Mouse (Mus musculus): Measurements from ENCODE around the gene Actl6a. TPM values are rescaled to one million over a fixed set of nuclear protein-coding genes. Genes with fewer than 3 reads are reported as not detected.

Actl6a gene
- polyA plus RNA-seq, 1 experiment from 2014 or later = 63.9 TPM

DNA sequence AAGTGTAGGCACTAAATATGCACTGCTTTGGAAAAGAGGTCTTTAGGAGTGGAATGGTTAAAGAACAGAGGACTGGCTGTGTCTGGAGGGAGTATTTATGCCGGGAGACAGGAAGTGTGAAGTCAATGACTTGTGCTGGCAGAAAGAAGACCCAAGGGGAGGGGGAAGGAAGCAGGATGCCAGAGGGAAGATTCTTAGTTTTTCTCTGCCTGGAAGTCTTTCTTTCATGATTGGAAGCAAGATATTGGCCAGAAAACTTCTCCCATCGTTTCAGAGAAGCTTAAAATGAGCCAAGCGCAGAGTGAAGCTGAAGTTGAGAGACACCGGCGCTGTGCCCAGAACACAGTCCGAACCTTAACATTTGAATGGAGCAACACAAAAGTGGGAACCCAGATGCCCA, 36.9 kb upstream of the Actl6a start:
- DNase-seq (ENCODE audit: low spot score) (no peak), ATAC-seq (ENCODE audit: low FRiP score) (no peak)
- Histone ChIP-seq H3K36me3 (replicated peaks; ENCODE audit: control insufficient read depth, insufficient read depth) (no peaks in the 10 kb centered on the region), H3K9me3 (ENCODE audit: control insufficient read depth, low read length) (no peaks in the 10 kb centered on the region), H3K9ac (no peak overlapping the region), H3K27me3 (ENCODE audit: control insufficient read depth, insufficient read depth, low read length) (no peaks in the 10 kb centered on the region), H3K4me3 (replicated peaks; ENCODE audit: low read length) (no peak overlapping the region), H3K4me2 (replicated peaks) (no peak overlapping the region), H3K4me1 (replicated peaks; ENCODE audit: control insufficient read depth, insufficient read depth, low read length) (no peaks in the 10 kb centered on the region), H3K27ac (no peak overlapping the region)
- WGBS = 76% methylated on average over 6 of the region's 6 CpGs

DNA sequence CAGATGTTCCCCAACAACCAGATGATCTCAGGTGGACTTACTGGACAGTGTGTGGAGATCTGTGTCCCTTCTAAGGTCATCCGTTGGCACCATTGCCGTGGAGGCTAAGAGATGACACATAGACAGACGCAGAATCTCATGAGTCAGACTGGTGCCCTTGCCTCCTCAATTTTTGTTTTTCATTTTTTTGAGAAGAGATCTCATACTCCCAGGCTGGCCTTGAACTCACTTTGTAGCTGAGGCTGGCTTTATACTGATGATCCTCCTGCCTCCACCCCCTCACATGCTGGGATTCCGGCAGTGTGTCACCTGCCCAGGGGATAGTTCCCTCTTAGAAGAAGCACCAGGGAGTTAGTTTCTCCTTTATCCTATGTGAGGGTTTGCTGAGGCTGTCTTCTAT, 35.9 kb upstream of the Actl6a start:
- H3K27me3 ChIP-seq (ENCODE audit: control insufficient read depth, insufficient read depth, low read length) = no peaks in the 10 kb centered on the region
- ATAC-seq (ENCODE audit: low FRiP score) (no peak), DNase-seq (ENCODE audit: low spot score) (no peak)
- no peaks in the 10 kb centered on the region for H3K36me3 ChIP-seq (replicated peaks; ENCODE audit: control insufficient read depth, insufficient read depth)
- no peaks in the 10 kb centered on the region for H3K9me3 ChIP-seq (ENCODE audit: control insufficient read depth, low read length)
- H3K4me3 ChIP-seq (replicated peaks; ENCODE audit: low read length) = no peak overlapping the region
- H3K4me2 ChIP-seq (replicated peaks) = no peak overlapping the region
- H3K27ac ChIP-seq = no peak overlapping the region
- no peak overlapping the region for H3K9ac ChIP-seq
- no peaks in the 10 kb centered on the region for H3K4me1 ChIP-seq (replicated peaks; ENCODE audit: control insufficient read depth, insufficient read depth, low read length)
- WGBS = 96% methylated on average over 4 of the region's 4 CpGs

DNA sequence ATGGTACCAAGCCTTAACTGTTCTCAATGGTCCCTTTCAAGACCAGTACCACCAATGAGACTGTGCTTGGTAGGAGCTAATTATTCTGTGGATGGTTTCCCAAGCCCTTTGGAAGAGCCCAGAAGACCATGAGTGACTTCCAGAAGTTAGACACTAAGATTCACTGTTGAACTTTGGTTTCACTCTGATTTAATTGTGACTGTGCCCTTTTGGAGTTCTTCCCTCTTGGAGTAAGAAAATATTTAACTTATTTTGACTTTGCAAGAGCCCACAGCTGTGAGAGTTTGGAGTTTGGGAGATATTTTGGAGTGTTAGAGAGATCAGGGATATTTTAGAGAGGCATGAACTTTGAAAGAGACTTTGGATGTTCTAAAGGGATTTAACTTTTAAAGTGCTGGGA, 32.9 kb upstream of the Actl6a start:
- Histone ChIP-seq H3K4me3 (replicated peaks; ENCODE audit: low read length) (no peak overlapping the region), H3K9me3 (ENCODE audit: control insufficient read depth, low read length) (no peaks in the 10 kb centered on the region), H3K4me2 (replicated peaks) (no peak overlapping the region), H3K27me3 (ENCODE audit: control insufficient read depth, insufficient read depth, low read length) (no peaks in the 10 kb centered on the region), H3K9ac (no peak overlapping the region), H3K27ac (no peak overlapping the region), H3K36me3 (replicated peaks; ENCODE audit: control insufficient read depth, insufficient read depth) (no peaks in the 10 kb centered on the region), H3K4me1 (replicated peaks; ENCODE audit: control insufficient read depth, insufficient read depth, low read length) (no peaks in the 10 kb centered on the region)
- DNase-seq (ENCODE audit: low spot score) = no peak
- no peak for ATAC-seq (ENCODE audit: low FRiP score)

DNA sequence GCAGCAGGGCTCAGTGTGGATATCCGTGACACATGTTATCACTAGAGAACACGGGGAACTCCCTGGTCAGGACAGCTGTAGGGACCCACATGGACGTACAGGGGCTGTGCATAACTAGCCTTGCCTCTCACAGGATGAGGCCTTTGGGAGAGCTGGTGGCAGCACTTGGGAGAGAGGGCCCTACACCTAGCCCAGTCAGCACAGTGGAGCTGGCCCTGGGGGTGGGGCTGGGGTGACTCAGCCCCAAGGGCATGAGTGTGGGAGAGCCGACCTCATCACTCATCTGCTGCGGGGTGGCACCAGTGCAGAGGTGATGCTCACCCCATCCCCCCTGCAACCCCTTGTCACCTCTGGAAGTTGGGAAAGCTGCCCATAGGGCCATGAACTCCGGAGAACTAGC, 29.7 kb upstream of the Actl6a start:
- WGBS = 93% methylated on average over 6 of the region's 6 CpGs
- Histone ChIP-seq H3K4me1 (replicated peaks; ENCODE audit: control insufficient read depth, insufficient read depth, low read length) (no peaks in the 10 kb centered on the region), H3K27ac (no peak overlapping the region), H3K9me3 (ENCODE audit: control insufficient read depth, low read length) (no peaks in the 10 kb centered on the region), H3K36me3 (replicated peaks; ENCODE audit: control insufficient read depth, insufficient read depth) (no peaks in the 10 kb centered on the region), H3K4me2 (replicated peaks) (no peak overlapping the region), H3K4me3 (replicated peaks; ENCODE audit: low read length) (no peak overlapping the region), H3K9ac (no peak overlapping the region), H3K27me3 (ENCODE audit: control insufficient read depth, insufficient read depth, low read length) (no peaks in the 10 kb centered on the region)
- no peak for ATAC-seq (ENCODE audit: low FRiP score)
- no peak for DNase-seq (ENCODE audit: low spot score)

DNA sequence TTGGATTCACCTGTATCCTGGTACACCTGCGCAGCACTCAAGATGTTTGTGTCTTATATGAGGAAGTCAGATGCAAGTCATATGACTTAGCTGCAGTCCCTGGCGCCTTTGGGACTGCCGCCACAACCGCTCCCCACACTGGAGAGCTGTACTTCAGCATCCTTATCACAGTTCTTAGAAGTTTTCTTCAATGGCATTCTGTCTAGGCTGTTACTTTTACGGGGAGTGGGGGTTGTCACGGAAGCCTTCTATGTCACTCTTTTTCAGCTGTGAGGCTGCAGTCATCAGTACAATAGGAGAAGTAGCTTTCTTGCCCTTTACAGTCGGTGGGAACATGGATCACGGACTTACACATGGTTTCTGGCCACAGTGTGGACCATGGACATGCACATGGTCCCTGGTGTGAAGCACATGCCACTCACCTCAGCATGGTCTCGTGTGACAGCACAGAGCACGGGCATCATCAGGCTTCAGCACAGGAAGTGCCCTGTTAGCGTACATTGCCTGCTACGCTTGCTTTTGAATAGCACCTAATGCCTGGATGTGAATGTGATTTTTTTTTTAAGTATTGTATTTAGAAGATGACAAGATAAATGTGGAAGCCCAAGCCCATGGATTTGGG, 23.1 kb upstream of the Actl6a start:
- DNase-seq (ENCODE audit: low spot score) = no peak
- H3K4me2 ChIP-seq (replicated peaks) = no peak overlapping the region
- H3K27ac ChIP-seq = no peak overlapping the region
- H3K27me3 ChIP-seq (ENCODE audit: control insufficient read depth, insufficient read depth, low read length) = no peaks in the 10 kb centered on the region
- no peaks in the 10 kb centered on the region for H3K36me3 ChIP-seq (replicated peaks; ENCODE audit: control insufficient read depth, insufficient read depth)
- WGBS = 82% methylated on average over 11 of the region's 12 CpGs
- no peaks in the 10 kb centered on the region for H3K4me1 ChIP-seq (replicated peaks; ENCODE audit: control insufficient read depth, insufficient read depth, low read length)
- no peaks in the 10 kb centered on the region for H3K9me3 ChIP-seq (ENCODE audit: control insufficient read depth, low read length)
- no peak for ATAC-seq (ENCODE audit: low FRiP score)
- no peak overlapping the region for H3K9ac ChIP-seq
- H3K4me3 ChIP-seq (replicated peaks; ENCODE audit: low read length) = no peak overlapping the region

DNA sequence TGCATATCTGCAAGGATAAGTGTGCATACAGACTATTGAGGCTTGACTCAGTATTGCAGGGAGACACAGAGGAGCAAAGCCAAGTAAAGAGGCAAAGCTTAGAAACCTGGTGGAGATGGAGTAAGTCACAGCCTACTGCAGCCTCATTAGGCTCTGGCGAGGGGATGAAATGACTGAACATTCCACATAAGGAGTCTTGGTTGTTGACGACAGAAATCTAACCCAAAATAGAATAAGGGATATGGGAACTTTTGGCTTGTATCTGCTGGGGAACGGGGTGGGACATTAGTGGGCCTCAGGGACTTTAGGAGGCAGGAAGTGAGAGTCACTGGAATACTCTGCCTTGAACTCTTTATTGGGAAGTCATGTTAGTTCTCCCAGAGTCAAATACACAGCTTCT, 21.5 kb upstream of the Actl6a start:
- Histone ChIP-seq H3K9me3 (ENCODE audit: control insufficient read depth, low read length) (no peaks in the 10 kb centered on the region), H3K27me3 (ENCODE audit: control insufficient read depth, insufficient read depth, low read length) (no peaks in the 10 kb centered on the region), H3K36me3 (replicated peaks; ENCODE audit: control insufficient read depth, insufficient read depth) (no peaks in the 10 kb centered on the region), H3K4me3 (replicated peaks; ENCODE audit: low read length) (no peak overlapping the region), H3K27ac (no peak overlapping the region), H3K4me1 (replicated peaks; ENCODE audit: control insufficient read depth, insufficient read depth, low read length) (no peaks in the 10 kb centered on the region), H3K4me2 (replicated peaks) (no peak overlapping the region), H3K9ac (no peak overlapping the region)
- ATAC-seq (ENCODE audit: low FRiP score) (no peak), DNase-seq (ENCODE audit: low spot score) (no peak)
- WGBS = 80% methylated on average over 3 of the region's 3 CpGs

DNA sequence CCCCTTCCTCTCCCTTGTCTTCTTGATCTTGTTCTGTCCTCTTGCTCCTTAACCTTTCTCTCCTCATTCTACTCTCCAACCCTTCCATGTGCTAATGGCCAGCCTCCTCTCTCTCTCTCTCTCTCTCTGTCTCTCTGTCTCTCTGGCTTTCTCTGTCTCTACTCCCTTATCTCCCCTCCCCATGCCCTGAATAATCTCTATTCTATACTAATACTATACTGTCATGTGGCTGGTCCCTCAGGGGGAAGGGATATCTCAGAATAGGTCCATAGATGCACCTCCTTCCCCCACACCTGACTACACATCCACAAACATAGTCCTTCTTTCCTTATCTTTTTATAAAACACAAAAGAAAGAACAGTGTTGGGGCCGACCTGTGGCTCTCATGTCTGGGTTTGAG, 19.6 kb upstream of the Actl6a start:
- H3K9me3 ChIP-seq (ENCODE audit: control insufficient read depth, low read length) = no peaks in the 10 kb centered on the region
- H3K9ac ChIP-seq = no peak overlapping the region
- H3K36me3 ChIP-seq (replicated peaks; ENCODE audit: control insufficient read depth, insufficient read depth) = no peaks in the 10 kb centered on the region
- WGBS = 79% methylated on average over 1 of the region's 1 CpGs
- H3K27ac ChIP-seq = no peak overlapping the region
- H3K4me1 ChIP-seq (replicated peaks; ENCODE audit: control insufficient read depth, insufficient read depth, low read length) = no peaks in the 10 kb centered on the region
- H3K27me3 ChIP-seq (ENCODE audit: control insufficient read depth, insufficient read depth, low read length) = no peaks in the 10 kb centered on the region
- DNase-seq (ENCODE audit: low spot score) (no peak), ATAC-seq (ENCODE audit: low FRiP score) (no peak)
- H3K4me2 ChIP-seq (replicated peaks) = no peak overlapping the region
- H3K4me3 ChIP-seq (replicated peaks; ENCODE audit: low read length) = no peak overlapping the region

DNA sequence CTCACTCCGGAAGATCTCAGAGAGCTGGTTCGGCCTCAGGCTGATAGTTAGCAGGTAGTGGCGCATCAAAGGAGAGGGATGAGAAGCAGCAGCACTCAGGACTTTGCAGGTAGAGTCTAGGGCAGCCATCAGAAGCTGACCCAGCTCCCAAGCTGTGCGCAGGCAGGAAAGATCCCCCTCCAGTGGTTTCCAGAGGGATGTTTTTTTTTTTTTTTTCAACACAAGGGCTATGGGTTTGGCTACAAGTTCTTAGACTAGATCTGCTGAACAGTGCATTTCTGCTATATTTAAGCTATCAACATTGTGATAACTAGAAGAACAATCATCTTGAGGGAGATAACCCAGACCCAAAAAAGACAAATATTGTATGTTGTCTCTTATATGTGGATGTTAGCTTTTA, 18.9 kb upstream of the Actl6a start:
- 78% methylated on average over 4 of the region's 4 CpGs for WGBS
- Histone ChIP-seq H3K27me3 (ENCODE audit: control insufficient read depth, insufficient read depth, low read length) (no peaks in the 10 kb centered on the region), H3K27ac (no peak overlapping the region), H3K4me3 (replicated peaks; ENCODE audit: low read length) (no peak overlapping the region), H3K4me1 (replicated peaks; ENCODE audit: control insufficient read depth, insufficient read depth, low read length) (no peaks in the 10 kb centered on the region), H3K9me3 (ENCODE audit: control insufficient read depth, low read length) (no peaks in the 10 kb centered on the region), H3K36me3 (replicated peaks; ENCODE audit: control insufficient read depth, insufficient read depth) (no peaks in the 10 kb centered on the region), H3K9ac (no peak overlapping the region), H3K4me2 (replicated peaks) (no peak overlapping the region)
- no peak for DNase-seq (ENCODE audit: low spot score)
- no peak for ATAC-seq (ENCODE audit: low FRiP score)

DNA sequence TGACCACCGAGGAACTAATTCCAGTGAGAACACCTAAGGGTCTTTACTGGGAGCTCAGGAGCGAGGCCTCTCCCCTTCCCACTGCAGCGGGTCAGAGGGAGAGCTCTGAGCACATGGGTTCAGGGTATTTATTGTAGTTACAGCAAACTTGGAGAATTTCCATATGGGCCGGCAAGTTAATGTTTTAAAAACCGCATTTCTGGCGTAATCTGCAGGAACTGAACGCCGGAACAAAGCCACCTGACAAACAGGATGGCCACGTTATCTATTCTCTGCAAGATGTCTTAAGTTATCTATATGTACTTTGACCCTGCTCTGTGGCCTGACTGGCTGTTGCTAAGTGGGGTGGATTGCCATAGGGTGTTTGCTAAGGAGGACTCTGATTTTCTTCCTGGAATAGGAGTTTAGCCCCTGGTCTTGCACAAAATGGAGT, 16.5 kb upstream of the Actl6a start:
- H3K4me1 ChIP-seq (replicated peaks; ENCODE audit: control insufficient read depth, insufficient read depth, low read length) = no peaks in the 10 kb centered on the region
- H3K27ac ChIP-seq = no peak overlapping the region
- H3K9me3 ChIP-seq (ENCODE audit: control insufficient read depth, low read length) = no peaks in the 10 kb centered on the region
- H3K4me3 ChIP-seq (replicated peaks; ENCODE audit: low read length) = no peak overlapping the region
- 92% methylated on average over 9 of the region's 9 CpGs for WGBS
- ATAC-seq (ENCODE audit: low FRiP score) (no peak), DNase-seq (ENCODE audit: low spot score) (no peak)
- no peak overlapping the region for H3K9ac ChIP-seq
- no peak overlapping the region for H3K4me2 ChIP-seq (replicated peaks)
- no peaks in the 10 kb centered on the region for H3K36me3 ChIP-seq (replicated peaks; ENCODE audit: control insufficient read depth, insufficient read depth)
- no peaks in the 10 kb centered on the region for H3K27me3 ChIP-seq (ENCODE audit: control insufficient read depth, insufficient read depth, low read length)

DNA sequence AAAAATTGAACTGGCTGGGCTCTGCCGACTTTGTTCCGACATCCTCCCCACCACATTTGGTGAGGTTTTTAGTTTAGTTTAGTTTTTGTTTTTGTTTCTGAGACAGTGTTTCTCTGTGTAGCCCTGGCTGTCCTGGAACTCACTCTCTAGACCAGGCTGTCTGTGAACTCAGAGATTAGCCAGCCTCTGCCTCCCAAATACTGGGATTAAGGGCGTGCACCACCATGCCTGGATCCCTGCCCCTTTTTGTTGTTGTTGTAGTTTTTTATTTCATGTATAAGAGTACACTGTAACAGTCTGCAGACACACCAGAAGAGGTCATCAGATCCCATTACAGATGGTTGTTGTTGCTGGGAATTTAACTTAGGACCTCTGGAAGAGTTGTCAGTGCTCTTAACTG, 16.1 kb upstream of the Actl6a start:
- 89% methylated on average over 3 of the region's 3 CpGs for WGBS
- H3K4me1 ChIP-seq (replicated peaks; ENCODE audit: control insufficient read depth, insufficient read depth, low read length) = no peaks in the 10 kb centered on the region
- H3K9ac ChIP-seq = no peak overlapping the region
- ATAC-seq (ENCODE audit: low FRiP score) (no peak), DNase-seq (ENCODE audit: low spot score) (no peak)
- no peaks in the 10 kb centered on the region for H3K36me3 ChIP-seq (replicated peaks; ENCODE audit: control insufficient read depth, insufficient read depth)
- H3K4me2 ChIP-seq (replicated peaks) = no peak overlapping the region
- H3K4me3 ChIP-seq (replicated peaks; ENCODE audit: low read length) = no peak overlapping the region
- no peaks in the 10 kb centered on the region for H3K27me3 ChIP-seq (ENCODE audit: control insufficient read depth, insufficient read depth, low read length)
- no peak overlapping the region for H3K27ac ChIP-seq
- no peaks in the 10 kb centered on the region for H3K9me3 ChIP-seq (ENCODE audit: control insufficient read depth, low read length)

All from hindbrain, embryonic 14.5 days (tissue).